19 mouse cellular contexts compared by ENCODE assay signal in genomic region chr10:85968731-85969130, GRCm38 (mm10). TPM values are rescaled to one million over a fixed set of nuclear protein-coding genes. Genes with fewer than 3 reads are reported as not detected.
"Had no signal": no experiment of that assay in that cellular context is flagged by ENCODE, and none has a peak within 500 bp of the region (broad histone marks: within the 10 kb centered on the region; RNA-seq: fewer than 3 reads in every experiment).

No protein-coding gene starts in this region.

- H3K4me2 ChIP-seq: limb, embryonic 12.5 days; limb, embryonic 15.5 days; liver, embryonic 11.5 days; lung, embryonic 14.5 days; midbrain, embryonic 12.5 days; midbrain, embryonic 15.5 days; neural tube, embryonic 13.5 days had no signal

- H3K9ac ChIP-seq: limb, embryonic 12.5 days; limb, embryonic 15.5 days; liver, embryonic 14.5 days; liver, postnatal 0 days; lung, embryonic 14.5 days; midbrain, embryonic 12.5 days; midbrain, embryonic 15.5 days; neural tube, embryonic 13.5 days had no signal

- H3K4me1 ChIP-seq: limb, embryonic 12.5 days; limb, embryonic 15.5 days; midbrain, embryonic 12.5 days; midbrain, embryonic 15.5 days; neural tube, embryonic 13.5 days had no signal

- H3K27ac ChIP-seq: limb, embryonic 12.5 days; limb, embryonic 15.5 days; liver, embryonic 14.5 days; macrophage; midbrain, embryonic 12.5 days; midbrain, embryonic 15.5 days; neural tube, embryonic 13.5 days had no signal

- H3K9me3 ChIP-seq: limb, embryonic 12.5 days; limb, embryonic 15.5 days; midbrain, embryonic 12.5 days; midbrain, embryonic 15.5 days; neural tube, embryonic 13.5 days had no signal

- H3K36me3 ChIP-seq: limb, embryonic 12.5 days; limb, embryonic 15.5 days; midbrain, embryonic 12.5 days; midbrain, embryonic 15.5 days; neural tube, embryonic 13.5 days had no signal

- H3K4me3 ChIP-seq: limb, embryonic 12.5 days; limb, embryonic 15.5 days; midbrain, embryonic 12.5 days; midbrain, embryonic 15.5 days; neural tube, embryonic 13.5 days had no signal

- H3K27me3 ChIP-seq: midbrain, embryonic 12.5 days; midbrain, embryonic 15.5 days; neural tube, embryonic 13.5 days had no signal

RNA-seq across cellular contexts. Expression of gene Ascl4, which starts 41.2 kb away (rescaled TPM):
- total RNA-seq: left cerebral cortex, postnatal 4 days; megakaryocyte, adult 5-6 weeks had no signal
- polyA plus RNA-seq: intestine, embryonic 14.5 days; liver, embryonic 11.5 days; liver, embryonic 14.5 days; liver, postnatal 0 days; macrophage; neural tube, embryonic 13.5 days had no signal

RNA-seq across cellular contexts. Expression of gene Bpifc, which starts 43.0 kb away (rescaled TPM):
- total RNA-seq: layer of hippocampus, adult 18-20 months; layer of hippocampus, postnatal 14 days; left cerebral cortex, postnatal 14 days; left cerebral cortex, postnatal 4 days had no signal
- polyA plus RNA-seq: intestine, postnatal 0 days; liver, embryonic 11.5 days; liver, postnatal 0 days; macrophage; midbrain, embryonic 12.5 days; midbrain, embryonic 15.5 days; neural tube, embryonic 13.5 days; small intestine, adult 2 months; spleen, adult 2 months had no signal
